Mouse (Mus musculus) megakaryocyte, adult 5-6 weeks (primary cell): ENCODE measurements around the gene Mapk1ip1. TPM values are rescaled to one million over a fixed set of nuclear protein-coding genes. Genes with fewer than 3 reads are reported as not detected.
A peak's percentile ranks its signal among the peaks of the same experiment; 100 is the strongest.

Source experiments
- ATAC-seq: 2 replicates; pipeline ENCODE4 v1.8.0; 2016; ENCODE audit warnings: mild to moderate bottlenecking, inconsistent platforms; ENCODE audit not compliant: poor library complexity, severe bottlenecking
- total RNA-seq, 2 experiments: library from RNA; stranded (forward) in 1 of 2; stranded (reverse) in 1 of 2; fragments of 153-499, 151-499 nt in 1 of 2; fragments of 221-1000, 200-1000 nt in 1 of 2; gene quantifications; 2 replicates each; pipeline versions ENCODE4 v1.2.3 to v1.2.4; 2015 to 2017

Mapk1ip1 gene
- total RNA-seq, 2 experiments from 2014 or later, result 9.1 to 10.1 TPM

DNA sequence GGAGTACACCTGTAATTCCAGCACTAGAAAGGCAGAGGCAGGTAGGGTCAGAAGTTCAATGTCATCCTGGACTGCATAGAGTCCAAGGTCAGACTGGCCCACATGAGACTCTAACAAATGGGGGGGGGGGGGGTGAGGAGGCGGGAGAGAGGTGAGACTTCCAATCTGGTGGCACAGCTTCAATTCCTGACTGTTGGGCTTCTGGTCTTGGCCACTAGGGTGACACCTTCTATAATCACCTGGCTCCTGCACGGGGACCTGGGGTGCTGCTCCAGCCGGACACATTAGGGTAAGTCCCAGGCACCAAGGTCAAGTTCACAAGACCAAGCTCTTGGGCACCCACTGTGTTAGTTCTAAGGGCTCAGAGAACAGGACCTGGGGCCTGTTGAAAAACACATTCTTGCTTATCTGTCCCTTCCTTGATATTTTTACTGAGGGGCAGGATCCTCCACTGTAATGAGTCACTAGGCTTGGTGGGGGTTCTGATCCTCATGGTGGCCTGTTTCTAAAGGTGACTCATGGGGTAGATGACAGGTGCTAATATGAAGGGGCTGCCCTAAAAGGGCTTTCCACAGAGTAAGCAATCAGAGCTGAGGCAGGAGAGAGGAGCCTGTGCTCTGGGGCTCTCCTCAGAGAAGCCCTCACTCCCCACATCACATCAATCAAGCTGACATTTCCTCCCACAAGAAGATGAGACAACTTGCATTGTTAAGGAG, 4.5 kb downstream of the Mapk1ip1 start:
- ATAC-seq, result no peak

DNA sequence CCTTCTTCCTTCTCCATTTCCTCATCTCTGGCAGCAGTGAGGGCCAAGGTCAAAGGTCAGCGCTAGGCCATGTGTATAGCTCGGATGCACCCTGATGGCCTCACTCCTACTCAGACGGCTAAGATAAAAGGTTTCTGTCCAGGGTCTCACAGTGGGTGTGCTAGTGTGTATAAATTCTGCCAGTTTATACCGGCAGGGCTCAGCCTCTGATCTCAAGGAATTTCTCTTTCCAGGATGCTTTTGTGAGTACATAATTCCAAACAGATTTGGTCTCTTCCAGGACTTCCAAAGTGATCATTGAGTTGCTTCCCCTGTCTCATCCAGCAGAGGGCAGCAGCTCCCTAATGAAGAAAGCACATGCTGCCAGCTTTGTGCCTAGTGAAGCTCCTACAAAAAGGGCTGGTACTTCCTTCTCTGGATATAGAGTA, 5.5 kb downstream of the Mapk1ip1 start:
- peak; percentile 80 for ATAC-seq

DNA sequence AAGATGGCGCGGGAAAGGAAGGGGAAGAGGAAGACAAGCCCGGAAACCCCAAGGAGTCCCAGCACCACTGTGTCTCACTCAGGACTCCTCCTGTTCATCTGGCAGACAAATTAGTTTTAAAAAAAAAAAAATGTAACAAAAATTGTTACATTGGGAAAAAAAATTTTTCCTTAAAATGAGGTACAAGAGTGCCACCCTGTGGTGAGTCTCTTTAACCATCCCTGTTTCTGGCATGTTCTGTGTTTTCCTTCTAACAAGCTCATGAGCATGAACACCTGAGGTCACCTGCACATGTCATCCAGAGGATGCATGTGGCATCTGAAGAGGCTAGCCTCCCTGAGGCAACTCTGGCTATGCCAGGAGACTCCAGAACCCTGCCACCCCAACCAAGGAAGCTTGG, 11.0 kb downstream of the Mapk1ip1 start:
- ATAC-seq, result no peak

DNA sequence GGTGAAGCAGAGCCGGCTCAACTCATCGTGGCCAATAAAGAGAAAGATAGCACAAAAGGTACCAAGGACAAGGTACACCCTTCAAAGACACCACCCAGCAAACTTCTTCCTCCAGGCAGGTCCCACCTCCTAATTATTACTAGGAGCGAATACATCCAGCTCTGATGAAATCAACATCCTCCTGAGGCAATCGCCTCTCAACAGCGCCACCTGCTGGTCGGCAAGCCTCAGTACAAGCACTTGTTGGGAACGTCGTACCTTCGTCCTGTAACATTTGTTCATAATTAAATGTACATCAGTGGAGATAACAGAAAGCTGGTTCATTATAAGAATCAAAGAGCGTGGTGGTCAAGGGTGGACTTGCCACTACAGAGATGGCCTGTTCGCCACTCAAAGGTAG, 18.3 kb downstream of the Mapk1ip1 start:
- peak; percentile 87 for ATAC-seq

DNA sequence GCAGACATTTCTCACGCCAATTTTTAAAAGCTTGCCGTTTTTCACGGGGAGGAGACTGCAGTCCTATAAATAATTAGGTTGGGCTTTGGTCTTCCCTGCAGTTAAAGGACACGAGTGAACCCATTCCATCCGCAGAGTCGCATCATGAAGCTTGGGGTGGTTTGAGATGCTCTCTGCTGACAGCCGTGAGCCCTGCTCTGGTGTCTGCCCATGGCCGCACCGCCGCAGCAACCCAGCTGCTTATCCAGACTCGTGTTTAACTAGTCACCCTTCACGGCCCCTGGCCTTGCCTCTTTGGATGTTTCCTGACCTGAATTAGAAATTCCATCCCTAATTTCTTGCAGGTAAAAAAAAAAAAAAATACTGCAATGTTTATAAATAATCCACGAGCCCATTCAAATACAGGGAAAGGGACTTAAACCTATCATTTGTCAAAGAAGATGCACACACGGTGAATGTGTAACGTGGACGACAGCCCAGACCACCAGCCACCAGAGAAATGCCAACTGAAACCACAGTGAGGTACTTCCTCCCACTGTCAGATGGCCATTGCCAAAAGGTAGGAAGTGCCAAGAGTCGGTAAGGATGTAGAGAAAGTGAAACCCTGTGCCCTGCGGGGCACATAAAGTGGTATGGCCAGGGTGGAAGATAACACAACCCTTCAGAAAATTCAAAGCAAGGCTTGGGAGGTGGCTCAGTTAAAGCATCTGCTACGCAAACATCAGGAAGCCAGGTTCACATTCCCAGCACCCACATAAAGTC, 20.9 kb downstream of the Mapk1ip1 start:
- ATAC-seq, result no peak

DNA sequence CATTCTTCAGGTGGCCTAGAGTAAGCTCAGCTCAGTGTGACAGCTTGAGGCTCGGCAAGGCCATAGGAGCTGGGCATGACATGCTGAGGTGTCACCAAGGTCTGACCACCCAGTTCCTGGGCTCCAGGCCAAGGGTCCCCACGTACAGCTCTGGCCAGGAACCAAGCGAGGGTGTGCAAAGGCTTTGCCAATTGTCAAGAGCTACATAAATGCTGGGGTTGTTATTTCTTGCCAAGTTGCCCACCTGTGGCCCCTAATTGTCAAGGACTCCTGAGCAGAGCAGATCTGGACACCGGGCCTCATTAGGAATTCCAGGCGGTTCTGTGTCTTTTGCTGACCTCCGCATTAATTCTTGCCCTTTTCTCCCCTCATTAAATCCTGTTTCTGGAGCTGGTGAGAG, 21.6 kb downstream of the Mapk1ip1 start:
- no peak for ATAC-seq

DNA sequence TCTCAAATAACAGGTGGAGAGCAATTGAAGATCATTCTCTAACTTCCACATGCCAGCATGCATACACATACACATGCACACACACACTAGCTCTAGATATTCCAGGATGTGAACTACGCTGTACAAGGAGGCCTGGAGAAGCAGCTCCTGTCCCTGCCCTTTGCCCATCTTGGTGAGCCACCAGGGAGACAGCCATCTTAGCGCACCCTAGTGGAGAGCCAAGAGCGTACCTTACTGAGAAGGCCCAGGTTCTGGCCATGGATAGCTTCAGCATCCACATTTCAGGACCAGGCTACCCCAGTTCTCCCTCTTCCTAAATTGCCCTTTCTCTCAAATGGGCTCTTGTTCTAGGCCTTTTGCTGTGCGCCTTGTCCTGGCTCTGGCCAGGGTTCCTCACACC, 27.8 kb downstream of the Mapk1ip1 start:
- peak; percentile 38; the same call in 1 of the 2 replicates for ATAC-seq

DNA sequence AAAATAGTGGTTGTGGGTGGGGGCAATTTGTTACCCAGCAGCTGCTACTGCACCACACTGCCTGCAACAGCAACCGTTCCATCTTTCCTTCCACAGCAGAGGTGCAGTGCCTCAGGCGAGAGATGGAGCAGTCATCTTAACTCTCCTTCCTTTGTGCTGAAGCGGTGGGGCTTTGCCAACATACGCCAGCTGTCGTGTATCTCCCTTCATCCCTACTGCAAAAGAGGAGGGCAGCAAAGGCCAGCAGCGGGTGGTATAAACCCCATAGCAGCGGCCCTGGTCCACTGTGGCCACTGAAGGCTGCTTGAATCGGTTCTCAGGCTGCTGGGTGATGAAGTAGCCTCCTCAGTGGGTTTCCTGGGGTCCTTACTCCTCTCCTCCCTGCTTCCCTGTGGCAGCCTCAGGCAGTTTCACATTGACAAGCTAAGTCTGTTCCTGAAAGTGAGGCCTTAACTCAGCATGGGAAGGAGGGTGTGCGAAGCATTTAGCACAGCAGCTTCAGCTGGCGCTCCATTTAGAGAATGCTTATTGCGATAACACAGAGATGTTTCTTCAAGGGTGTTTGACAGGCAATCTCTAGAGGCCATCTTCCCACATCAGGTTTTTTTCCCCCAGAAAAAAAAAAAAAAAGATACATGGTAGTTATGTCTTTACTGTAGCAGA, 32.7 kb downstream of the Mapk1ip1 start:
- ATAC-seq, result no peak

DNA sequence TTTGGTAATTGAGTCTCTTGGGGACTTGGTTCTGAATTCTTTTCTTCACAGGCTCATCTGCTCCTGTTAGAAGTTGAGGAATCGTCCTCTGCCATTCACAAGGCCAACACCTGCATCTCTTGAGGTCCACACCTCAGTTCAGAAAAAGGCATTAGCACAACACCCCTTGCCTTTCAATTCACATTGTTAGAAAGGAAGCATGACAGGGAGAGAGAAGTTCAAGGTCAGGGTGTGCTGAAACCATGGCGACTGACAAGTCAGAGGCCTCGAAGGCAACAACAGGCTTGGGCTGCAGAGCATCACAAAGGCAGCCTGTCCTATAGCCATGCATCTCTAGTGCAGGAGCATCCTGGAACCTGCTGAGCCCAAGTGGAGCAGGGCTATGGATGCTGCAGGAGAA, 38.9 kb downstream of the Mapk1ip1 start:
- ATAC-seq, result no peak

DNA sequence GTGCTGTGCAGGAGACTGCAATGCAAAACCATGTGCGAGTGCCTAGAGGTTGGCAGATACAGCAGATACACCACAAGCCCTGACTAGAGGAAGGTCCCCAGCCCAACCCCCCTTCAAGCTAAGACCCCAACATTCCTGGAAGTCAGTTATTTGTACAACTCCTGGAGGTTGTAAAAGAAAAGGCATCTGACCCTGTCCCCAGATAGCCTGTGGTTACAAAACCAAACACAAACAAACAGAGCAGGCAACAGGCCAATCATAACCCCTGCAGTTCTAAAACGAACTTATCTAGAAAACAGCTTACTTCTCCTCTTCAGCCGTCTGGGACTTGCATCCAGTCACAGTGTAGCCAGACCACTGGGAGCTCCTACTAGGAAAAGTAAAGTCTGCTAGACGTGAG, 42.7 kb downstream of the Mapk1ip1 start:
- ATAC-seq, result no peak

DNA sequence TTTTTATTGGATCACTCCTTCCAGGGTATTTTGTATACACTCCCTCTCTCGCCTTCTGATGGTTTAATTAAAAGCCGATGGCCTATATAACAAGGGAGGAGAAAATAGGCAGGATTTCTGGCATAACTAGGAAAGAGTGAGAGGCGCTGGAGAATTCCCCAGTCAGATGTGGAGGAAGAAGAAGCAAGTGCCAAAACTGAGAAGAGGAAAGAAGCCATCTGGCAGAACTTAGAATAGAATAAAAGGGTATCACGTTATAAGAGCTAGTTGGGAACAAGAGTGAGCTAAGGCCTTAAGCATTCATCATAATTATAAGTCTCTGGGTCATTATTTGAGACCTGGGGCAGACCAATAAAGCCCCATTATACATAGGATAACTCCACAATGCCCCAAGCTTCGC, 58.0 kb downstream of the Mapk1ip1 start:
- ATAC-seq, result no peak

Other genes starting within 250 kb of the Mapk1ip1 start
- gene Ppp2r2d, start 194 bp downstream of the Mapk1ip1 start, total RNA-seq (2015), result 33.2 and 36.6 TPM in 2 replicates
- 30.9 and 33.5 TPM in 2 replicates for gene Ppp2r2d, start 194 bp downstream of the Mapk1ip1 start, total RNA-seq (2017)
- 18.5 and 22.7 TPM in 2 replicates for gene Bnip3, start 63.2 kb upstream of the Mapk1ip1 start, total RNA-seq (2015)
- gene Bnip3, start 63.2 kb upstream of the Mapk1ip1 start, total RNA-seq (2017), result 13.1 and 22.2 TPM in 2 replicates
- not detected in 2 replicates for gene Jakmip3, start 94.5 kb upstream of the Mapk1ip1 start, total RNA-seq (2015)
- 0.07 TPM in 1 of 2 replicates, not detected in the other for gene Jakmip3, start 94.5 kb upstream of the Mapk1ip1 start, total RNA-seq (2017)
- gene Dpysl4, start 239.7 kb upstream of the Mapk1ip1 start, total RNA-seq (2015), result not detected in 2 replicates
- not detected in 2 replicates for gene Dpysl4, start 239.7 kb upstream of the Mapk1ip1 start, total RNA-seq (2017)